14 mouse cellular contexts compared by ENCODE assay signal in genomic region chr2:50173730-50174528, GRCm38 (mm10).
"Had no signal": no experiment of that assay in that cellular context is flagged by ENCODE, and none has a peak within 500 bp of the region (broad histone marks: within the 10 kb centered on the region; RNA-seq: fewer than 3 reads in every experiment).

No protein-coding gene starts in this region.

- DNase-seq: kidney, adult 8-10 months; kidney, postnatal 36 days; layer of hippocampus, adult 9-11 months; layer of hippocampus, postnatal 36 days; lung, postnatal 14 days; thymus, adult 18-20 months; thymus, postnatal 14 days had no signal

- H3K27me3 ChIP-seq: limb, embryonic 15.5 days; liver, embryonic 12.5 days; lung, embryonic 15.5 days; midbrain, embryonic 15.5 days had no signal

- H3K27ac ChIP-seq: kidney, postnatal 0 days; limb, embryonic 15.5 days; liver, embryonic 12.5 days; lung, embryonic 15.5 days; macrophage; midbrain, embryonic 15.5 days; stomach, postnatal 0 days had no signal

- H3K9me3 ChIP-seq: limb, embryonic 15.5 days; liver, embryonic 12.5 days; lung, embryonic 15.5 days; midbrain, embryonic 15.5 days had no signal

- ATAC-seq: liver, embryonic 12.5 days; midbrain, embryonic 15.5 days had no signal

- H3K4me1 ChIP-seq: liver, embryonic 12.5 days; midbrain, embryonic 15.5 days had no signal

- H3K4me2 ChIP-seq: limb, embryonic 15.5 days; liver, embryonic 12.5 days; lung, embryonic 15.5 days; midbrain, embryonic 15.5 days had no signal

- H3K4me3 ChIP-seq: limb, embryonic 15.5 days; liver, embryonic 12.5 days; lung, embryonic 15.5 days; midbrain, embryonic 15.5 days had no signal

- H3K9ac ChIP-seq: limb, embryonic 15.5 days; liver, embryonic 12.5 days; lung, embryonic 15.5 days; midbrain, embryonic 15.5 days had no signal

- H3K36me3 ChIP-seq: limb, embryonic 15.5 days; liver, embryonic 12.5 days; lung, embryonic 15.5 days; midbrain, embryonic 15.5 days had no signal
